Mouse (Mus musculus): ENCODE data around the gene Armh3.

DNA sequence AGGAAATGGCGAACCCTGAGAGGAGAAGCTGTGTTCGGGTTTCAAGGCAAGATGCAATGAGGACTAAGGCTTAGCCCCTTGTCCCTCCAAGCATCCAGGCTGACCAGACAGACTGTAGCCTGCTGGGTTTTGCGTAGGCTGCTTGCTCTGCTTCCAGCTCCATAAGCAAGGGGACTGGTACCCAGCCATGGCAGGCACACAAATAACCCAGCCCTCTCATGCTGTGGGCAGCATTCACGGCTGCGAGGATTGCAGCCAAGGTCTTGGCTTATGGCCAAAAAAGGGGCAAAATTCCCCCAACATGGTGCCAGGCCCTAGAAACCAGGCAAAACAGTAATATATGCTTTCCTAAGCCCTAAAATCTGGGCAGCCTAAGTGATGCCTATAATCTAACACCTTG is 176.5 kb downstream of the Armh3 start:
- TF ChIP-seq NRF1 (IDR thresholded peaks at IDR 0.05; ENCODE audit: insufficient read depth, low read depth, low read length, poor library complexity, severe bottlenecking) (no peak), MAFK (IDR thresholded peaks at IDR 0.05; ENCODE audit: borderline replicate concordance, low read depth, low read length) (no peak), MYB (IDR thresholded peaks at IDR 0.05; ENCODE audit: low read depth, low read length) (no peak), EP300 (IDR thresholded peaks at IDR 0.05; ENCODE audit: low read depth in 1 of 2, low read length in 2 of 2) (no peak), POLR2A (IDR thresholded peaks at IDR 0.05; ENCODE audit: control insufficient read depth in 1 of 2, insufficient read depth in 1 of 2, low read depth in 1 of 2, low read length in 2 of 2, poor library complexity in 1 of 2) (no peak)

All from MEL (cell line).